Mouse (Mus musculus) cerebellum, adult 2 months (tissue): ENCODE results near the gene 4930426L09Rik.

Source experiments
- CTCF ChIP-seq: fragments of 200-500 bp; IDR thresholded peaks from 2 replicates; pipeline ENCODE4 v1.5.1; 2011; ENCODE audit warnings: low read depth, mild to moderate bottlenecking, control low read depth, low read length, moderate library complexity, borderline replicate concordance; ENCODE audit not compliant: insufficient read depth
- POLR2A ChIP-seq: fragments of 200-500 bp; IDR thresholded peaks from 2 replicates; pipeline ENCODE4 v1.6.1; 2011; ENCODE audit warnings: low read length, control low read depth, borderline replicate concordance; ENCODE audit not compliant: insufficient read depth

DNA sequence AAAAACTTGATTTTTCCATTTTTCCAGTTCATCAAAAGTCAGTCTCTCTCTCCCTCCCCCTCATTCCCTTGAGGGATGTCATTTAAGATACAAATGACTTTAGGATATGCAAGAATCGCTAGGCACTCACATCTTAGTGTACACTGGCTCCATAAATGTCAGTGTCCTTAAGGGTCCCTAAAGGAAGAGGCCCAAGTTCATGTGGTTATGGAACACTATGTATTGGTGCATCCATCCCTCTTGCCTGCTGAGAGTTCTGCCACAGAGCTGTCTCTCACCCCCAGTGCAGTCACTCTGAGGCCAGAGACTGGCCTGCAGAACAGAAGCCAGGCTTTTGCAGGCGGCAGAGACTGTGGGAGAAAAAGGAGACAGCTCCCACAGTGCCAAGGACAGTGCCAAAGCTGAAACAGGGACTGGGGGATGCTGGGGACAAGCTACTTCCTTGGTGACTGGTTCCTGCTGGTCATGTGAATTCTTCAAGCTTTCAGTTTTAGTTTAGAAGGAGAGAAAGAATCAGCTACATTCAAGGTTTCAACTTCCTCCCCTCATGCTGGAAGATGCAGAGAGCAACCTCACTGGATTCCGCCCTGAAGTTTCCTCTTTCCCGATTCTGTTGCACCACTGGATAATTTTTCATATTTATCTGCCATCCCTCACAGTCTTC is 39.9 kb downstream of the 4930426L09Rik start:
- TF ChIP-seq POLR2A (no peak), CTCF (no peak)
